Mouse (Mus musculus) brain, embryonic 14.5 days (tissue): Measurements from ENCODE around the gene Tyrobp. TPM values are rescaled to one million over a fixed set of nuclear protein-coding genes. Genes with fewer than 3 reads are reported as not detected.

Experiments used
- DNase-seq: peaks from one replicate; pipeline ENCODE4 v3.0.0-alpha.2; 2011; ENCODE audit warnings: low read depth
- CTCF ChIP-seq: fragments of 200-500 bp; IDR thresholded peaks from 2 replicates; pipeline ENCODE4 v1.5.1; 2012; ENCODE audit warnings: inconsistent platforms, mild to moderate bottlenecking, moderate library complexity, borderline replicate concordance; ENCODE audit not compliant: insufficient read depth, insufficient read length; ENCODE audit errors: extremely low read depth
- POLR2A ChIP-seq: fragments of 200-500 bp; IDR thresholded peaks from 2 replicates; pipeline ENCODE4 v1.6.1; 2012; ENCODE audit warnings: mild to moderate bottlenecking, inconsistent platforms, borderline replicate concordance; ENCODE audit not compliant: poor library complexity, insufficient read depth, insufficient read length, severe bottlenecking; ENCODE audit errors: extremely low read depth
- polyA plus RNA-seq: library from polyadenylated mRNA; depleted of rRNA; stranded (reverse); fragments of >200 nt; gene quantifications from 2 replicates; pipeline ENCODE4 v1.2.3, GENCODE M21; 2012

Tyrobp gene
- polyA plus RNA-seq, 1 experiment = 21.7 TPM

GRCm38 (mm10) chr7:30412735-30413147 is 819 bp upstream of the Tyrobp start:
- DNase-seq = no peak

GRCm38 (mm10) chr7:30417856-30418255 is 4.3 kb downstream of the Tyrobp start:
- no peak for TF ChIP-seq CTCF
- TF ChIP-seq POLR2A = no peak
- DNase-seq = no peak

More at GRCm38 (mm10) chr7:30412735-30413147, 819 bp upstream of the Tyrobp start:
- TF ChIP-seq CTCF = no peak
- TF ChIP-seq POLR2A = no peak

- TF ChIP-seq CTCF (no peak), POLR2A (no peak)
- DNase-seq = no peak
Observed at GRCm38 (mm10) chr7:30419561-30420499, 6.3 kb downstream of the Tyrobp start, which contains the start of gene Hcst. Gene Hcst, minus strand, starts transcription at chr7:30419854.

DNA sequence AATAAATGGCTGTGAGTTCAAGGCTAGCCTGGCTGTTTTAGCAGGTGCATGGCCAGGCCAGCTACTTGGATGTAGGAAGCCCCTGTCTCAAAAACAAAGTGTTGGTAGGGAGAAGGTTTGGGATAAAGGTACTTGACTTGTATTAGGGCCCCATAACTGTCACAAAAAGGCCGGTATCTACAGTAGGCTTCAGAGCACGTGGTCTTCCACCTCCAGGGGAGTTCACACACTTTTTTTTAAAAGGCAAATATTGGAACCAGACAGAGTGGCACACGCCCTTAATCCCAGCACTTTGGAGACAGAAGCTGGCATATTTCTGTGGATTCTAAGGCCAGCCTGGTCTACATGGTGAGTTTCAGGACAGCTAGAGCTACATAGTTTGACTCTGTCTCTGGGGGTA is 7.1 kb downstream of the Tyrobp start:
- DNase-seq = no peak
- TF ChIP-seq CTCF = no peak

DNA sequence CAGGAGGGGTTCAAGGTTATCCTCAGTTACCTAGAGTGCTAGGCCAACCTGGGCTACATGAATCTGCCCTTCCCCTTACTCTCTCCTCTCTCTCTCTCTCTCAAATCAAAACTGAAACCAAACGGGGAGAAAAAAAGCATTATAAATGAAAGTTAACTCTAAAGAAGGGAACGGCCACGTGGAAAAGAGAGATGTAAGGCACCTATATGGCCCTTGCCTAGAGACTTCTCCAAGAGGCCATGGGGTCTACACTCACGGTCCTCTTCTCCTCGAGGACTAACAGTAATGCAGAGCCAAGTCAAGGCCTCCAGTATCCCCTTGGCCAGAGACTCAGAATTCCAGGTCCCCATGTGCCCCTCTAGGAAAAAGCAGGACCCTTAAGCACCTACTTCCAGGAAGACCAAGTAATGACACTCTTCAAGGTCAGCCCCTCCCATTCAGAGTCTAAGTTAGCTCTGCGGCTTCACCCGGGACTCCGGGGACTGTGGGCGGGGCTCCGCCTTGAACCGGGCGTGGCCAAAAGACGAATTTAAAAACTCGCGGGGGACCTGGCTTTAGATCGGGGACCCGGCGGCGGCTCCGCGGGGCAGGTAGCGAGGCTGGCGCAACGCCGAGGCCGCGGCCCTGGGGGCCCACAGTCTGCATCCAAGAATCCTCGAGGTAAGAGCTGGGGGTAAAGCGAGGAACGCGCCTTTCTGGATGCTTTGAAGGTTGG is 7.8 kb downstream of the Tyrobp start, which contains the start of gene Nfkbid:
Gene Nfkbid, plus strand, starts transcription at position 558 of the 715 bp plus-strand sequence.
- DNase-seq = peak; percentile 33
- TF ChIP-seq POLR2A = no peak
- TF ChIP-seq CTCF = no peak

GRCm38 (mm10) chr7:30421890-30422435 is 8.4 kb downstream of the Tyrobp start:
- 0 out of 2 replicates have a peak, but pooled peaks have one; percentile 44 for TF ChIP-seq POLR2A
- no peak for TF ChIP-seq CTCF
- DNase-seq = peak; percentile 97

GRCm38 (mm10) chr7:30422560-30422959 is 9.0 kb downstream of the Tyrobp start:
- no peak for TF ChIP-seq CTCF
- no peak for TF ChIP-seq POLR2A
- no peak for DNase-seq

DNA sequence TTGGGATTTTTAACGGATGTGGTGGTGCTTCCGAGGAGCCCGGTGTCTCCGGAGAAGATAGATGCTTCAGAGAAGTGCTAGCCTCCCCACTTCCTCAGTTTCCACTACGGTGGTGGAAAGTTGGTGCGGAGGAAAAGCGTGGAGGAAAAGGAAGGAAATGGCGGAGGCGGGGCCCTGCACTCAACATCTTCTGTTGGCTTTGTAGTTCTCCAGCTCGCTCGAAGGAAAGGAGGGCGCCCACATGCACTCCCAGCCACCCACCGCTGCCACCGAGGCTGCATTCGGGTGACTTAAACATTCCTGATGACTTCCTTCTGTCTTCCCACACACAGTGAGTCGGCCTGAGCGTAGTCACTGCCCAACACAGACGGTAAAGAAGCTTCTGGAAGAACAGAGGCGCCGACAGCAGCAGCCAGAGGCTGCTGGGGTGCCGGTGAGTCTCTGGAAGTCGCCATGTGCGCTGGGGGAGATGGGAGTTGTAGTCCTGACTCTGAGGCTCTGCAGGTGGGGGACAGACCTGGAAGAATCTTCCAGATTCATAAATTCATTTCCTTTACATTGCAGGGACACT is 9.6 kb downstream of the Tyrobp start:
- TF ChIP-seq CTCF = no peak
- no peak for TF ChIP-seq POLR2A
- DNase-seq = peak; percentile 28

GRCm38 (mm10) chr7:30429327-30429726 is 15.8 kb downstream of the Tyrobp start:
- DNase-seq = no peak
- TF ChIP-seq CTCF (no peak), POLR2A (no peak)

GRCm38 (mm10) chr7:30430191-30430590 is 16.6 kb downstream of the Tyrobp start:
- DNase-seq = no peak
- TF ChIP-seq CTCF = no peak
- no peak for TF ChIP-seq POLR2A

GRCm38 (mm10) chr7:30431793-30432192 is 18.2 kb downstream of the Tyrobp start:
- DNase-seq = peak; percentile 90
- TF ChIP-seq POLR2A = no peak
- TF ChIP-seq CTCF = peak; percentile 71; the same call in 1 of the 2 replicates
